Mouse (Mus musculus): ENCODE data around the gene Ppp1r32. TPM values are rescaled to one million over a fixed set of nuclear protein-coding genes. Genes with fewer than 3 reads are reported as not detected.

Gene Ppp1r32
- polyA plus RNA-seq, 1 experiment from 2014 or later, result not detected

- Histone ChIP-seq H3K9ac (ENCODE audit: low read depth, low read length) (no peak overlapping the region), H3K4me2 (replicated peaks; ENCODE audit: low read depth, low read length) (no peak overlapping the region), H3K4me1 (ENCODE audit: control insufficient read depth, insufficient read depth, low read length) (peaks cover 7% of the 10 kb centered on the region; the same call in 1 of the 2 replicates), H3K4me3 (ENCODE audit: low read length) (no peak overlapping the region), H3K27ac (ENCODE audit: low read depth, low read length) (no peak overlapping the region), H3K36me3 (ENCODE audit: control insufficient read depth, insufficient read depth, low read length) (no peaks in the 10 kb centered on the region), H3K9me3 (ENCODE audit: control insufficient read depth, low read length) (no peaks in the 10 kb centered on the region), H3K27me3 (ENCODE audit: control insufficient read depth, insufficient read depth, low read length) (peaks cover 3% of the 10 kb centered on the region; the same call in 1 of the 2 replicates)
- ATAC-seq (ENCODE audit: low FRiP score, low TSS enrichment), result no peak
- 78% methylated on average over 7 of the region's 7 CpGs for WGBS
Observed at GRCm38 (mm10) chr19:10433225-10433624, 49.5 kb downstream of the Ppp1r32 start.

- no peaks in the 10 kb centered on the region for H3K36me3 ChIP-seq (ENCODE audit: control insufficient read depth, insufficient read depth, low read length)
- no peak overlapping the region for H3K4me3 ChIP-seq (ENCODE audit: low read length)
- no peak overlapping the region for H3K9ac ChIP-seq (ENCODE audit: low read depth, low read length)
- no peak overlapping the region for H3K27ac ChIP-seq (ENCODE audit: low read depth, low read length)
- H3K9me3 ChIP-seq (ENCODE audit: control insufficient read depth, low read length), result no peaks in the 10 kb centered on the region
- 38% methylated on average over 4 of the region's 4 CpGs for WGBS
- H3K4me1 ChIP-seq (ENCODE audit: control insufficient read depth, insufficient read depth, low read length), result peaks cover 21% of the 10 kb centered on the region
- H3K27me3 ChIP-seq (ENCODE audit: control insufficient read depth, insufficient read depth, low read length), result peaks cover 3% of the 10 kb centered on the region; the same call in 1 of the 2 replicates
- no peak overlapping the region for H3K4me2 ChIP-seq (replicated peaks; ENCODE audit: low read depth, low read length)
- no peak for ATAC-seq (ENCODE audit: low FRiP score, low TSS enrichment)
Observed at GRCm38 (mm10) chr19:10431841-10432240, 50.9 kb downstream of the Ppp1r32 start.

GRCm38 (mm10) chr19:10431410-10431809 is 51.3 kb downstream of the Ppp1r32 start:
- Histone ChIP-seq H3K4me3 (ENCODE audit: low read length) (no peak overlapping the region), H3K9ac (ENCODE audit: low read depth, low read length) (no peak overlapping the region), H3K27me3 (ENCODE audit: control insufficient read depth, insufficient read depth, low read length) (peaks cover 3% of the 10 kb centered on the region; the same call in 1 of the 2 replicates), H3K4me1 (ENCODE audit: control insufficient read depth, insufficient read depth, low read length) (peaks cover 25% of the 10 kb centered on the region), H3K4me2 (replicated peaks; ENCODE audit: low read depth, low read length) (no peak overlapping the region), H3K9me3 (ENCODE audit: control insufficient read depth, low read length) (no peaks in the 10 kb centered on the region), H3K36me3 (ENCODE audit: control insufficient read depth, insufficient read depth, low read length) (no peaks in the 10 kb centered on the region), H3K27ac (ENCODE audit: low read depth, low read length) (no peak overlapping the region; the same call in 1 of the 2 replicates)
- ATAC-seq (ENCODE audit: low FRiP score, low TSS enrichment), result no peak
- WGBS, result 31% methylated on average over 3 of the region's 3 CpGs

GRCm38 (mm10) chr19:10429371-10429770 is 53.4 kb downstream of the Ppp1r32 start:
- Histone ChIP-seq H3K4me3 (ENCODE audit: low read length) (no peak overlapping the region), H3K4me1 (ENCODE audit: control insufficient read depth, insufficient read depth, low read length) (peaks cover 42% of the 10 kb centered on the region), H3K9me3 (ENCODE audit: control insufficient read depth, low read length) (no peaks in the 10 kb centered on the region), H3K27me3 (ENCODE audit: control insufficient read depth, insufficient read depth, low read length) (peaks cover 2% of the 10 kb centered on the region; the same call in 1 of the 2 replicates), H3K9ac (ENCODE audit: low read depth, low read length) (no peak overlapping the region), H3K4me2 (replicated peaks; ENCODE audit: low read depth, low read length) (no peak overlapping the region), H3K36me3 (ENCODE audit: control insufficient read depth, insufficient read depth, low read length) (no peaks in the 10 kb centered on the region), H3K27ac (ENCODE audit: low read depth, low read length) (no peak overlapping the region)
- ATAC-seq (ENCODE audit: low FRiP score, low TSS enrichment), result no peak
- 92% methylated on average over 8 of the region's 8 CpGs for WGBS

- no peak overlapping the region; the same call in 1 of the 2 replicates for H3K27ac ChIP-seq (ENCODE audit: low read depth, low read length)
Observed at GRCm38 (mm10) chr19:10427431-10427830, 55.3 kb downstream of the Ppp1r32 start.

GRCm38 (mm10) chr19:10426793-10427192 is 55.9 kb downstream of the Ppp1r32 start:
- WGBS, result 22% methylated on average over 6 of the region's 6 CpGs
- H3K27ac ChIP-seq (ENCODE audit: low read depth, low read length), result no peak overlapping the region; the same call in 1 of the 2 replicates
- H3K9me3 ChIP-seq (ENCODE audit: control insufficient read depth, low read length), result no peaks in the 10 kb centered on the region
- H3K36me3 ChIP-seq (ENCODE audit: control insufficient read depth, insufficient read depth, low read length), result no peaks in the 10 kb centered on the region
- no peak overlapping the region for H3K9ac ChIP-seq (ENCODE audit: low read depth, low read length)
- H3K4me1 ChIP-seq (ENCODE audit: control insufficient read depth, insufficient read depth, low read length), result peaks cover 55% of the 10 kb centered on the region
- 0 out of 2 replicates have a peak, but pooled peaks cover 5% of the 10 kb centered on the region for H3K27me3 ChIP-seq (ENCODE audit: control insufficient read depth, insufficient read depth, low read length)
- no peak overlapping the region for H3K4me2 ChIP-seq (replicated peaks; ENCODE audit: low read depth, low read length)
- no peak for ATAC-seq (ENCODE audit: low FRiP score, low TSS enrichment)
- no peak overlapping the region for H3K4me3 ChIP-seq (ENCODE audit: low read length)

More at GRCm38 (mm10) chr19:10427431-10427830, 55.3 kb downstream of the Ppp1r32 start:
- Histone ChIP-seq H3K36me3 (ENCODE audit: control insufficient read depth, insufficient read depth, low read length) (no peaks in the 10 kb centered on the region), H3K9me3 (ENCODE audit: control insufficient read depth, low read length) (no peaks in the 10 kb centered on the region), H3K4me1 (ENCODE audit: control insufficient read depth, insufficient read depth, low read length) (peaks cover 50% of the 10 kb centered on the region), H3K27me3 (ENCODE audit: control insufficient read depth, insufficient read depth, low read length) (0 out of 2 replicates have a peak, but pooled peaks cover 5% of the 10 kb centered on the region), H3K9ac (ENCODE audit: low read depth, low read length) (no peak overlapping the region), H3K4me2 (replicated peaks; ENCODE audit: low read depth, low read length) (no peak overlapping the region), H3K4me3 (ENCODE audit: low read length) (no peak overlapping the region)
- no peak for ATAC-seq (ENCODE audit: low FRiP score, low TSS enrichment)
- 32% methylated on average over 9 of the region's 9 CpGs for WGBS

- H3K4me1 ChIP-seq (ENCODE audit: control insufficient read depth, insufficient read depth, low read length), result peaks cover 59% of the 10 kb centered on the region
- H3K9ac ChIP-seq (ENCODE audit: low read depth, low read length), result peak overlapping the region; percentile 40
- ATAC-seq (ENCODE audit: low FRiP score, low TSS enrichment), result peak; percentile 28
- peak overlapping the region; percentile 62; the same call in 1 of the 2 replicates for H3K27ac ChIP-seq (ENCODE audit: low read depth, low read length)
- no peak overlapping the region for H3K4me3 ChIP-seq (ENCODE audit: low read length)
- no peaks in the 10 kb centered on the region for H3K9me3 ChIP-seq (ENCODE audit: control insufficient read depth, low read length)
- H3K4me2 ChIP-seq (replicated peaks; ENCODE audit: low read depth, low read length), result peak overlapping the region; percentile 32
- WGBS, result 16% methylated on average over 25 of the region's 25 CpGs
- H3K36me3 ChIP-seq (ENCODE audit: control insufficient read depth, insufficient read depth, low read length), result no peaks in the 10 kb centered on the region
- 0 out of 2 replicates have a peak, but pooled peaks cover 5% of the 10 kb centered on the region for H3K27me3 ChIP-seq (ENCODE audit: control insufficient read depth, insufficient read depth, low read length)
Observed at GRCm38 (mm10) chr19:10426312-10426711, 56.4 kb downstream of the Ppp1r32 start.

- ATAC-seq (ENCODE audit: low FRiP score, low TSS enrichment), result peak; percentile 54
- H3K4me1 ChIP-seq (ENCODE audit: control insufficient read depth, insufficient read depth, low read length), result peaks cover 61% of the 10 kb centered on the region
- H3K27ac ChIP-seq (ENCODE audit: low read depth, low read length), result peak overlapping the region; percentile 62
- H3K4me2 ChIP-seq (replicated peaks; ENCODE audit: low read depth, low read length), result peak overlapping the region; percentile 32
- peak overlapping the region; percentile 40; the same call in 1 of the 2 replicates for H3K9ac ChIP-seq (ENCODE audit: low read depth, low read length)
- WGBS, result 10% methylated on average over 13 of the region's 13 CpGs
- H3K27me3 ChIP-seq (ENCODE audit: control insufficient read depth, insufficient read depth, low read length), result 0 out of 2 replicates have a peak, but pooled peaks cover 5% of the 10 kb centered on the region
- no peaks in the 10 kb centered on the region for H3K9me3 ChIP-seq (ENCODE audit: control insufficient read depth, low read length)
- H3K4me3 ChIP-seq (ENCODE audit: low read length), result no peak overlapping the region
- no peaks in the 10 kb centered on the region for H3K36me3 ChIP-seq (ENCODE audit: control insufficient read depth, insufficient read depth, low read length)
Observed at GRCm38 (mm10) chr19:10425484-10426270, 57.1 kb downstream of the Ppp1r32 start.

- H3K4me2 ChIP-seq (replicated peaks; ENCODE audit: low read depth, low read length), result no peak overlapping the region
- no peak overlapping the region for H3K4me3 ChIP-seq (ENCODE audit: low read length)
- no peaks in the 10 kb centered on the region for H3K9me3 ChIP-seq (ENCODE audit: control insufficient read depth, low read length)
- 0 out of 2 replicates have a peak, but pooled peaks cover 5% of the 10 kb centered on the region for H3K27me3 ChIP-seq (ENCODE audit: control insufficient read depth, insufficient read depth, low read length)
- no peak for ATAC-seq (ENCODE audit: low FRiP score, low TSS enrichment)
- no peak overlapping the region for H3K27ac ChIP-seq (ENCODE audit: low read depth, low read length)
- WGBS, result 41% methylated on average over 1 of the region's 1 CpGs
- H3K36me3 ChIP-seq (ENCODE audit: control insufficient read depth, insufficient read depth, low read length), result no peaks in the 10 kb centered on the region
- H3K9ac ChIP-seq (ENCODE audit: low read depth, low read length), result no peak overlapping the region
- H3K4me1 ChIP-seq (ENCODE audit: control insufficient read depth, insufficient read depth, low read length), result peaks cover 61% of the 10 kb centered on the region
Observed at GRCm38 (mm10) chr19:10424751-10425150, 58.0 kb downstream of the Ppp1r32 start.
